Mouse (Mus musculus): ENCODE results near the gene Bri3.
A peak's percentile ranks its signal among the peaks of the same experiment; 100 is the strongest.

The Bri3 gene

GRCm38 (mm10) chr5:144234714-144235113 lies 9.5 kb upstream of the Bri3 start:
- DNase-seq (ENCODE audit: low read depth) = no peak

GRCm38 (mm10) chr5:144238969-144239368 lies 5.3 kb upstream of the Bri3 start:
- DNase-seq (ENCODE audit: low read depth) = no peak

DNA sequence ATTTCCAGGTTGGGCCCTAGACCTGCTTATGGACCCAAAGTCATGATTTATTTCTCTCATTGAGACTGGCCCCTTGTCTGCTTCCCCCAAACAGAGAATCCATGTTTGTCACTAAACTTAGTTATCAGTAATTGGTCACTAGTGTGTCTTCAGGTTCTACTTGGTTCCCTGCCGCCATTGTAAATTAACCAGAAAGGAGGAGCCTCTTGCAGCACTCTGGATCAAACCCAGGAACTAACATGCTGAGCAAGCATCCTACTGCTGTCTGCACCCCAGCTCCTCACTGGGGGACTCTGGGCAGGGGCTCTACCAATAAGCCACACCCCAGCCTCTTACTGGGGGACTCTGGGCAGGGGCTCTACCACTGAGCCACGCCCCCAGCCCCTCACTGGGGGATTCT lies 1.4 kb downstream of the Bri3 start:
- no peak for DNase-seq (ENCODE audit: low read depth)

DNA sequence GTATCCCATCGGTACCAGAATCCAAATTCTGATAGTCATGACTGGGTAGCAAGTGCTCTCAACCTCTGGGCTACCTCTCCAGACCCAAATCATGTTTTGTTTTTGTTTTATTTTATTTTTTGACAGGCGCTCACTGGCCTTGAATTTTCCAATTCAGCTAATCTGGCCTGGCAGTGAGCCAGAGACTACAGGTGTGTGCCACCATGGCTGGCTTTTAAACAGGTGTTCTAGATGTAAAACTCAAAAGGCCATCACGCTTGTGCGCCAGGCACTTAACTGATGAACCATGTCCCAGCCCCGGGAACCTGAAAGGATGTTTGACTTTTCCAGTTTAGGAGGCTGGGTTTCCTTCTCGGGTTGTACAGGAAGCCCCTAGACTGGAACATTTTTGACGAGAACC lies 2.4 kb downstream of the Bri3 start:
- no peak for DNase-seq (ENCODE audit: low read depth)

DNA sequence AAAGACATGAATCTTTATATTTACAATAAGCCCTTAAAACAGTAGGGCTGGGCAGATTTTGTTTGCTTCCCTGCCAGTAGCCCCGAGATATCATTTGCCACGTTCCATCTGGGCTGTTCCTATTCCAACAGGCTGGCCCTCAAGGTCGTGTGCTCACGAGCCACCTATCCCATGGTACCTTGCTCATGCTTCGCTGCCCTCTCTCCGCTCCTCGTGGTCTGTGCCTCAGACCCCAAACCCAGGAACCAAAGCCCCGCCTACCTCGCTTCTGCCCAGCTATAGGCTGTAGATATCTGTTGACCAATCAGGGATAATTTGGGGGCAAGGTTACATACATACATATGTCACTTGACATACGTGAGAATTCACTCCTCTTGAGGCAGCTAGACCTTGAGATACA lies 3.1 kb downstream of the Bri3 start:
- no peak for DNase-seq (ENCODE audit: low read depth)

DNA sequence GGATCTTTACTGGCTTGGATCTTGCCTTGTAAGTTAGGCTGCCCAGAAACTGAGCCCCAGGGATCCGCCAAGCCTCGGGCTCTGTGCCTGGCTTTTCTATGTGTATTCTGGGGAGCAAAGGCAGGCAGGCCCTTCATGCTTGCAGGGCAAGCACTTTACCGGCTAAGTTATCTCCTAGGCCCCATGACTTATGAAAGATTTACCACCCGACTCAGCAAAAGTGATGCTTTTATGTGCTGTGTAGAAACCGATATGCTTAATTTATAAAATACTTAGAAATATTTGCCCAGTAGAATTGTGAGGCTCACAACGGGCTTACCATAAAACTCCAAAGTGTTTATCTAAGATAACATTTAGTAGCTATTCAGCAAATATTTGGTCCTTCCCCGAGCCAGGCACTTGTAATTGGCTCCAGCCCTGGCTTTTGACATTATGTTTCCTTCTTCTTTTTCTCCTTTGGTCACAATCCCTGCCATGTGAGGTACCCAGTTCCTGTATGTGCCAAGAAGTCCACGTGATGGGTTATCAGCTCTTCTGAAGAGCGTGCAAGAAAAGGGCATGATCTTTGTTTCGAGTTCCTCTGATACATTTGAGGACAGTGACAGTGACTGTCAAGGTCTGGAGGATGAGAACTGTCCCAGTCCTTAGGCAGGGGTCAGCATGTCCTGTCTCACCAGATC lies 3.8 kb downstream of the Bri3 start:
- DNase-seq (ENCODE audit: low read depth) = no peak

DNA sequence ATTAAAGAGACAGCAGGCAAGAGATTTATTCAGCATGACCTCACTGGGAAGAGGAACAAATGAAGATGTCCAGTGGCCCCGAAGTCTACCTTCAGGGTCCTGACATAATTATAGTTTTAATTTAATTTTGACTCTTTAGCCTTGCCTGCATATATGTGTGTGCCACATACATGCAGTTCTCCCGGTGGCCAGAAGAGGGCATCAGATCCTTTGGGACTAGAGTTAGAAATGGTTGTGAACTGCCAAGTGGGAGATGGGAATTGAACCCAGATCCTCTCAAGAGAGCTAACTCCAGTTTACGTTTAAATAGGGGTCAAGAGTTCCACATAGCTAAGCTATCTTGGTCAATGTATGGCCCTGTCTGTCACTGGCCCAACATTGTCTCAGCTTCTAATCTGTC lies 5.6 kb downstream of the Bri3 start:
- DNase-seq (ENCODE audit: low read depth) = no peak

DNA sequence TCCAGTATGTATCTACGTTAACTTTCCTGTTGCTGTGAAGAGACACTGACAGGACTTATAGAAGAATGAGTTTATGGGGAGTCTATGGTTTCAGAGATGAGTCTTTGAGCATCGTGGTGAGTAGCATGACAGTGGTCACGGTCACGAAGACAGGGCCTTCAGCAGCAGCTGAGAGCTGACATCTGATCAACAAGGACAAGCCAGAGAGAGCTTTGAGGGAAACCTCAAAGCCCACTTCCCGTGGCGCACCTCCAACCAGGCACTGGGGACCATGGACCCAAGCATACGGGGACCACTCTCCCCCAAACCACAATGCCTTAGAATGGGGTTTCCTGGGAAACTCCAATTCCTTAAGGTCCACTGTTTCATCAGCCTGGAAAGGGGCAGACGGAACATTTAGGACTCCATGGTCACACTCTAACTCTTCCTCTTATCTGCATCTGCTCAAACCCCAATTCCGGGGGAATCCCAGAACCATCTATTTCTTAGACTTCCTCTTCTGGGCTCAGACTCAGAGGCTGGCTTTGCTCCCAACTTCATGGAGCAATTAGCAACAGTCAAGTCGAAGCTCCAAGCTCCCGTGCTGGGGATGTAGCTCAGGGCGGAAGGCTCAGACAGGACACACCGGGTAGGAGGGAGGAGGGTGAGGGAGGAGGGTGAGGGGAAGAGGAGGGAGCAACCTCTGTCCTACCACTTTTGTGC lies 7.8 kb downstream of the Bri3 start:
- no peak for DNase-seq (ENCODE audit: low read depth)

DNA sequence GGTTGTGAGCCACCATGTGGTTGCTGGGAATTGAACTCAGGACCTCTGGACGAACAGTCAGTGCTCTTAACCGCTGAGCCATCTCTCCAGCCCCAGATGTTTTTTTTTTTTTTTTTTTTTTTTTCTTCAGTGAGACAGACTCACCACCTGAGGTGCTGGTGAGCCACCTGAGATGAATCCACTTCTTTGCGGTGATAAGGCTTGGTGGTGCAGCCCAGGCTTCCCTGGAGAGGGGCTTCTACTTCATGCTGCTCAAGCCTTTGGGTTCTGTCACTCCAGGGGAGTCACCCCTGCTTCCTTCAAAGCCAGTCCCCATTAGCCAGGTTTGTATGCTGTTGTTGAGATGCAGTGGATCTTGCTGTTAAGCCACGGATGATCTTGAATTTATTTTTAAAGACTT lies 9.0 kb downstream of the Bri3 start:
- DNase-seq (ENCODE audit: low read depth) = no peak

- peak; percentile 61 for DNase-seq (ENCODE audit: low read depth)
These were observed 10.0 kb downstream of the Bri3 start for GRCm38 (mm10) chr5:144254122-144254810.

DNA sequence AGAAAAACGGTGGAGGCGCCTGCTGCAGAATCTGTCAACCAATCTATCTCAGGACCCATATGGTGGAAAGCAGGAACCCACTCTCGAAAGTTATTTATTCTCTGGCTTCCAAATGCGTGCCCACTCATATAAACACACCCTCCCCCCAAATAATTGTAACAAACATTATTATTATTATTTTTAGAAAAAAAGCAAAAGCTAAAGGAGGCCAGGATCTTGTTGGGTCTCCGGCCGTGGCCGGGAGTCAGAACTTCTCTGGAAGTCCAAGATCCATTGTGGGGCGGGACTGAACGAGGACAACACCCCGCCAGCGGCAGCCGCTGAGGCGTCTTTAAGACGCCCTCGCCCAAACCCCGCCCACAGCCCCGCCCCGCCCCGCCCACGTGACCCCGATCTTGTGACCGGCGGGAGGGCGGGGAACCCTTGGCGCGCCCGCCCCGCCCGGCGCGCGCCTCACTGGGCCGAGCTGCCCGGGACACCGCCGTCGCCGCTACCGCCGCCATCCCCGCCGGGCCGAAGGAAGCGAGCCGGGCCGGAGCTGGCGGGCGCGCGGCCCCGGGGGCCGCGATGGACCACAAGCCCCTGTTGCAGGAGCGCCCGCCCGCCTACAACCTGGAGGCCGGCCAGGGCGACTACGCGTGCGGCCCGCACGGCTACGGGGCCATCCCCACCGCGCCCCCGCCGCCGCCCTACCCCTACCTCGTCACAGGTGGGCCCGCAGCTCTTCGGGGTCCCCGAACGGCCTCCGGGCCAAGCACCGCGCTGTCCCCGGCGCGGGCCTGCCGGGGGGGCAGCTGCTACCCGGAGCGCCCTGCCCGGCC lies 10.8 kb downstream of the Bri3 start:
- peak; percentile 54 for DNase-seq (ENCODE audit: low read depth)

- no peak for DNase-seq (ENCODE audit: low read depth)
These were observed 11.6 kb downstream of the Bri3 start for GRCm38 (mm10) chr5:144255632-144256540.

DNA sequence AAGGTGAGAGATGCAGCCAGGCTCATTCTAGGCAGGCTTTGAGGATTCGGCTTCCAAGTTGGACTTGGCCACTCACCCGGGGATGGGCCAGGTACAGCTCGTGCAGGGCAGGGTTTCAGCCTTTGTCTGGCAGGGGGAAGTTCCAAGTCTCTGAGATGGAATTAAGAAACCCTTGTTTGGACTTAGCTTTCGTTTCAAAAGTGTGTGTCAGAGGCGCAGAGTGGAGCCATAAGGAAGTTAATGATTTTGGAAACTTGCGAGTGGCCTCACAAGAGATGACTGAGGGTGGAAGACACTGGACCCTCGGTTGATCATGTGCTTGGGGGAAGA lies 12.3 kb downstream of the Bri3 start:
- no peak for DNase-seq (ENCODE audit: low read depth)

- no peak for DNase-seq (ENCODE audit: low read depth)
These were observed 12.7 kb downstream of the Bri3 start for GRCm38 (mm10) chr5:144256888-144257287.

DNA sequence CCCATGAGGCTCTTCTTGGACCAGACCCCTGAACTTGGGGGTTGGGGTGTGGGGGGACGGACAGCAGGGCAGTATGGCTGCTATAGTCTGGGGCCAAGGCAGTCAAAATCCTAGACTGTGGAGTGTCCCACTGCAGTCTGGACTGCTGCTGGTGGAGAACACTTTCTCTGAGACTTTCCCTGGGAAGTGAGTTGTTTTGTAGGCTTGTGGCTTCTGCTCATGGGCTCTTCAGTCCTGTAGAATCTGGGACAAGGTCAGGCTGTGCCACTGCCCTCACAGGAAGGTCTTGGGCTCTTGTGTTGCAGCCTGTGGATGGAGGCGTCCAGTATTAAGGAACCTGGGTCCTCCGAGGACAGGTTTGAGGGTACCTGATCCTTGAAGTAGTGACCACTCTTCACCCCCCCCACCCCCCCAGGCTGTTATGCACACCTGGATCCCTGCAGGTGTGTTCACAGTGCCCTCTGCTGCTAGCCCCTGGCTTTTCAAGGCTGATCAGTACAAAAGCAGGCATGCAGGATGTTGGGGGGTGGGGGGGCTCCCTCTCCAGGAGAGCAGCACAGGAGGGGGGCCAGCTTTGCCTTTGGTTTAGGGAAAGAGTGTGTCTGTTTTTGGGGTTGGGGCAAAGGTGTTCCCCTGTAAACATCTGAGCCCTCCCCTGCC lies 13.3 kb downstream of the Bri3 start:
- no peak for DNase-seq (ENCODE audit: low read depth)

DNA sequence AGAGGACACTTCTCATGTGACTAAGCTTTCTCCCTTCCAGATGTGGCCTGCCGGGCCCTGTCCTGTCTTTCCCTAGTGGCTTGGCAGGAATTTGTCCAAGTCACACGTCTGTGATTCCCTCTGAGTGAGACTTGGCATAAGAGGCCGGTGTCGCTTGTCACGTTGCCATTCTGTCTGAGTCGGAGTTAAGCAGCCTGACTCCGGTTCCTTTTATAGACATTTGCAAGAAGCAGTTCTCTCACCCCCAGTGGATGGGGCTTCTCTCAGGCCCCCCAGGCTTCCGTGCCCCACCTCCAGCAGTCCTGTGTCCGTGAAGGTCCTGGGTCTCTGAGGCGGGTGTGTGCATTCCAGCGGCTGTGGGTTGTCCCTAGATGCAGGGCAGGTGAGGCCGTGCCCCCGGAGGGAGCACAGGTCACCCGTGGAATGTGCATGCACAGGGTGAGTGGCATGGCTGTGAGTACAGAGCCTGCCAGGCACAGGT lies 13.9 kb downstream of the Bri3 start:
- peak; percentile 46 for DNase-seq (ENCODE audit: low read depth)

GRCm38 (mm10) chr5:144258687-144259086 lies 14.4 kb downstream of the Bri3 start:
- no peak for DNase-seq (ENCODE audit: low read depth)

DNA sequence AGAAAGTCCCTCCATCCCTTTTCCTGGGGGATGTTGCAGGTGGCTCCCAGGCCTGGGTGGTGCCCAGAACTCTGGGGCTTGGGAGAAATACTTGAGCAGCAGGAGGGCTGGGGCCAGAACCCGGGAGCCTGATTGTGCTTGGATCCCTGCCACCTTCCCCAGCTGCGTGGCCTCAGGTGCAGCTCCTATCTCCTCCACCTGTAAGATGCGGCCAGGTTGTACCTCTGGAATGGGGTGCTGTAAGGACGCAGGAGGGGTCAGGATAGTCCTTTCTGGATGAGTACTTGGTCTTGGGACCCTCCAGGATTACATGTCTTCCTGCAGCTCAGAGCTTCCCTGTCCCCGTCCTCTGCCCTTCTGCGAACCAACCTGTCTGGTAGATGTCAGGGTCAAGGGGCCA lies 15.0 kb downstream of the Bri3 start:
- no peak for DNase-seq (ENCODE audit: low read depth)

- DNase-seq (ENCODE audit: low read depth) = no peak
These were observed 16.2 kb downstream of the Bri3 start for GRCm38 (mm10) chr5:144260464-144260863.

DNA sequence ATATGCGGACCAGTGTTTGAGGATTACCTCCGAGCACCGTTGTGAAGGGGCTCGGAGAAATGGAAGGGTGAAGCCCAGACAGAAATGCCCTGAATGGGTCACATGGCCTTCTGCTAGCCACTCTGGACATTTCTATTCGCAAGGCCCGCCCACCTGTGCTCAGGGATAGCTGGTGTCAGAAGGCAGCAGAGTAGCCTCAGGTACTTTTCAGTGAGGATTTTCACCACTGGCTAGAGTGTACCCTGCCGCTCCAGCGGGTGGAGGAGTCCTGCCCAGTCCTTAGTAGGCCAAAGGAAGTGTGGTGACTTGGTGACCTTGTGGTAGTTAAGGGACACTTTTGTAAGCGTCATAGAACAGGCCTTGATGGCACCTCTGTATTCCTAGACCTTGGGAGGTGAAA lies 17.1 kb downstream of the Bri3 start:
- DNase-seq (ENCODE audit: low read depth) = no peak

- DNase-seq (ENCODE audit: low read depth) = no peak
These were observed 17.6 kb downstream of the Bri3 start for GRCm38 (mm10) chr5:144261829-144262228.

All from fibroblast of lung, adult 2 months (primary cell).